Mouse (Mus musculus) E14TG2a.4 (cell line): ENCODE measurements around the gene Fam222b.

Source experiments
- CTCF ChIP-seq: conservative IDR thresholded peaks from 2 replicates; pipeline ENCODE4 v1.5.1; 2014; ENCODE audit warnings: low read length
- POU5F1 ChIP-seq: IDR thresholded peaks from 2 replicates; pipeline ENCODE4 v1.6.1; 2014; ENCODE audit warnings: low read length, borderline replicate concordance

DNA sequence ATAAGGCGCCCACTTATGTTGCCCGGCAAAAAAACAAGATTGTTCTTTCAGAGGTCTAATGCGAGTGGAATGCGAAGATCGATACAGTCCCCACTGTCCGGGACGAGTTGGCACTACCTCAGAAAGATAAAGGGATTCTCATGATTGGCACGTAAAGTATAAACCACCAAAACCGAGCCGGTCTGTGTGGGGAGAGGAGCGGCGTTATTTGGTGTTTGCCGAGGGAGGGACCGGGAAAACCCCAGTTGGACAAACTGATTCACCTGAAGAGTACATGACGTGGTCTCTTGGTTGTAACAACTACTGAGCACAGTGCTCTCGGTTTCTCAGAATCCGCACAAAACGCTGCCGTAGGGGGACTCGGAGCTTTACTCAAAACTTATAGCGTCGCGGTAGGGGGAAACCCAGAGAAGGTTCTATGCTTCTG lies 82.5 kb downstream of the Fam222b start:
- no peak for TF ChIP-seq CTCF
- TF ChIP-seq POU5F1, result no peak
